Mouse (Mus musculus) macrophage (primary cell): Measurements from ENCODE around the gene Rgs19. TPM values are rescaled to one million over a fixed set of nuclear protein-coding genes. Genes with fewer than 3 reads are reported as not detected.

Experiments
- H3K27ac ChIP-seq: fragments of 350-480 bp; formaldehyde crosslinking; 2 replicates; pipeline ENCODE4 v1.9.0; 2021
- H3K36me3 ChIP-seq: fragments of 350-480 bp; formaldehyde crosslinking; 2 replicates; pipeline ENCODE4 v1.9.0; 2021; ENCODE audit errors: inconsistent target
- H3K4me3 ChIP-seq: fragments of 350-480 bp; formaldehyde crosslinking; 2 replicates; pipeline ENCODE4 v1.9.0; 2021; ENCODE audit errors: inconsistent target
- H3K79me2 ChIP-seq: fragments of 350-480 bp; formaldehyde crosslinking; 2 replicates; pipeline ENCODE4 v1.9.0; 2021; ENCODE audit errors: inconsistent target
- WGBS: methylation state at CpG from one replicate; pipeline ENCODE4 v1.1.7; 2026; ENCODE audit warnings: inconsistent platforms; ENCODE audit not compliant: missing documents; 5-methylcytosine and 5-hydroxymethylcytosine counted together
- polyA plus RNA-seq: library from polyadenylated mRNA; stranded (reverse); fragments of 250-400 nt; gene quantifications from 3 replicates; pipeline ENCODE4 v1.2.4, GENCODE M21; 2018; ENCODE audit warnings: inconsistent platforms

Rgs19 gene
- polyA plus RNA-seq, 1 experiment from 2014 or later, result 74.5 TPM

DNA sequence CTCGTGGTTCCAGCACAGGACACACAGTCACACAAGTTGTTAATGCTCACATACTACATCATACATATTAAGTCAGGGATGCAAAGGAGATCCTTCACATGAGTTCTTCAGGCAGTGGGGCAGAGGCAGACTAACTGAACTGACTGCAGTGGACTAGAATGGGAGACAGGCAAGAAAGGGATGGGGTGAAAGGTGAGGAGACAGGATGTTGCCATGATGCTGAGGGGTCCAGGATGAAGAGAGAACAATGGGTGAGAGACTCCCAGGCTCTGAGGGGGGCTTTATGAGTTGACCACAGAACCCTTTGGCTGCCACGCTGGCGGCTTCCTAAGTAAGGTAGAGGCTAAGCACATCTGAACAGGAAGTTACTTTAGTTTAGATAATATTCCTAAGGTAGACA, 804 bp upstream of the Rgs19 start:
- H3K36me3 ChIP-seq, result peaks cover 11% of the 10 kb centered on the region; the same call in 1 of the 2 replicates
- H3K79me2 ChIP-seq, result peaks cover 39% of the 10 kb centered on the region
- H3K27ac ChIP-seq, result no peak overlapping the region
- no peak overlapping the region; the same call in 1 of the 2 replicates for H3K4me3 ChIP-seq
- 90% methylated on average over 3 of the region's 3 CpGs for WGBS

DNA sequence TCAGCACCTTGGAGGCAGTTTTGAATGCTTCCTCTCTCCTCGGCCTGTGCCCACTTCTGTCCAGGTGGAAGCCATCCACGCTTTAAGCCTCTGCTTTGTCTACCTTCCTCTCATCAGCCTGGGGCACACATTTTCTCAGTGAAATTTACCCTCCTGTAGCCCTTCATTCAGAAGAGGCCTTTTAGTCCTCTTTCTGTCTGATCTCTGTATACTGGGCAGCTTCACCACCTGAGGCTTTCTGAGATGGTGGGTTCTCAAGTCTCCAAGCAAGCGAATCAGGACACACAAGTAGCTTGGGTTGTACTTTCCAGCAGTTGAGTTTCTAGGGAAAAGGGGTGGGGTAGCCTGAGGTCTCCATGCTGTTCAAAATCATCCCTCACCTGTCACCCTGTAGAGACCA, 1.5 kb downstream of the Rgs19 start:
- peak overlapping the region; percentile 94 for H3K4me3 ChIP-seq
- H3K27ac ChIP-seq, result peak overlapping the region; percentile 89
- peaks cover 49% of the 10 kb centered on the region for H3K79me2 ChIP-seq
- H3K36me3 ChIP-seq, result peaks cover 27% of the 10 kb centered on the region; the same call in 1 of the 2 replicates
- WGBS, result 48% methylated on average over 3 of the region's 3 CpGs

DNA sequence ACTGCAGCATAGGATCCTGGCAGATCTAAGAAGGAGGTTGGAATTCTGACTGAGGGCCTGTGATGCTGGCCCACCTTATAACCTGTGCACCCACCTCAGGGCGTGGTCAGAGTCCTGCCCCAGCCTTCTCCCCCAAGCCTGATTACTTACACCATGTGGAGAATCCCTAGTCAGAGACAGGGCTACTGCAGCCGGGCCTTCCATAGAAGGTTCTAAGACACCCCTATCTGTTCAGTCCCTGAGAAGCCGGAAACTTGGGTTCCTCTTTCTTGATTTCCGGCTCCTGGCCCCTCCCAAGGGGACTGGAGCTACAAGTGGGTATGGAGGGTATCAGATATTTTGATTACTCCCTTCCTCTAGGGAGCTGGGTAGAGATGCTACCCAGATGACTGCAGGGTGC, 2.2 kb downstream of the Rgs19 start:
- peak overlapping the region; percentile 89 for H3K27ac ChIP-seq
- peaks cover 49% of the 10 kb centered on the region for H3K79me2 ChIP-seq
- WGBS, result 9% methylated on average over 4 of the region's 4 CpGs
- peaks cover 34% of the 10 kb centered on the region; the same call in 1 of the 2 replicates for H3K36me3 ChIP-seq
- peak overlapping the region; percentile 94 for H3K4me3 ChIP-seq

DNA sequence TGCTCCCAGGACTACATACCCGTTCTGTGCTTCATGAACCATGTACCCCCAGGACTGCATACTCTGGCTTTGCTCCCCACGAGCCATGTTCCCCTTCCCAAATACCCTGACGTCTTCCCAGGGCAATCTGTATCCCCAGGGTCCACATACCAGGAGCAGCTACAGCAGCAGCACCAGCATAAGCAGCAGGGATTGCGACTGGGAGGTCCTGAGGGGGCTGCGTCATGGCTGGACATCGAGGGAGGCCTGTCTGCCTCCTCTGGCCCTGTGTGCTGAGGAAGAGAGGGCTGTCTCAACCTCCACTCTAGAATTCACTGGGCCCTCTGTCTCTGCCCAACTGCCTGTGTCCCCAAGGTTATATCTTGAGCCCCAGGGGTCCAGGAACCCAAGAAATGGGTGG, 2.7 kb downstream of the Rgs19 start:
- peak overlapping the region; percentile 94 for H3K4me3 ChIP-seq
- WGBS, result 71% methylated on average over 6 of the region's 6 CpGs
- peak overlapping the region; percentile 89 for H3K27ac ChIP-seq
- peaks cover 36% of the 10 kb centered on the region; the same call in 1 of the 2 replicates for H3K36me3 ChIP-seq
- H3K79me2 ChIP-seq, result peaks cover 49% of the 10 kb centered on the region

DNA sequence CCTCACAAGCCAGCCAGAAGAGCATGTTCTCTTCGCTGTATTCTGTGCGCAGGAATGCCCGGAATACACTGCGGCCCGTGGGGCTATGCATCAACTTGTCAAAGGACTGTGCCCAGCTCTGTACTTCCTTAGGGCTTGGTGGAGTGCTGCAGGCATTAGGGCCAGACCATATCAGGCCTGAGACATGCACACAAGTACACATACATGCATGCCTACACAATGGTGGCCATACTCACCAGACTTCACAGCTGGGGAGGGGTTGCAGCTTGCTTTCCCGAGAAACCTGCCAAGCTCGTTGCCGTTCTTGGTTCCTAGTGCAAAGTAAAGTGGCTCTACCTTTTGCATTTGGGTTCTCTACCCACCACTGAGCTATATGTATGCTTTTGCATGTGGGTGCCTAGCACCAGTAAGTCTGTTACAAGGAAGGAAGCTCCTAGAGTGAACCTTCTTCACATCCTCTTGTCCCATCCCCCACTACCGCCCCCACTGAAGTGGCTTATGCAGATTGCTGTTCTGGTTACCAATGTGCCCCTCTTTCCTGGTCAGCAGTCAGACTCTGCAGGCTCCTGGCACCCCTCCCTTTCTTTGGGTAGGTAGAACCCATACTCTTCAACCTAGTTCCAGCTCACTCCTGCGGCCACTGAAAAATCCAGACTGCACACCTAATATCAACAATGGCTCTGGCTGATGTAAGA, 4.2 kb downstream of the Rgs19 start:
- H3K27ac ChIP-seq, result no peak overlapping the region
- no peak overlapping the region for H3K4me3 ChIP-seq
- peaks cover 49% of the 10 kb centered on the region for H3K79me2 ChIP-seq
- 86% methylated on average over 10 of the region's 10 CpGs for WGBS
- peaks cover 36% of the 10 kb centered on the region; the same call in 1 of the 2 replicates for H3K36me3 ChIP-seq

DNA sequence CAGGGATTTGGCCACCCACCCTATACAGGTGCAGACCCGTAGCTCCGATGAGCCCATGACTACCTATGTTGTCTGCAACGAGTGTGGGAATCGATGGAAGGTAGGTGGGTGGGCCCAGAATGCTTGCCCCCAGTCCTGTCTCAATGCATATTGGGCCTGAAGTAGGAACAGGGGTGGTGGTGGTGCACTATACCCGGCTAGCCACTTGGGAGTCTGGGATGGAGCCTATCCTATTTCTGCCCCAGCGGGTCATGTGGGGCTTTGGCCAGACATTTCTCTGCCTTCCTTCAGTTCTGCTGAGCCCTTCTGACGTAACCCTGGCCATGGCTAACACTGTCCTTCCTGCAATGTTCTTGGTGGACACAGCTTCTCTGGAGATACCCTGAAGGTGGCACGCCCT, 6.2 kb downstream of the Rgs19 start:
- Histone ChIP-seq H3K79me2 (peaks cover 39% of the 10 kb centered on the region), H3K36me3 (peaks cover 36% of the 10 kb centered on the region; the same call in 1 of the 2 replicates), H3K4me3 (no peak overlapping the region), H3K27ac (no peak overlapping the region)
- 97% methylated on average over 7 of the region's 8 CpGs for WGBS

DNA sequence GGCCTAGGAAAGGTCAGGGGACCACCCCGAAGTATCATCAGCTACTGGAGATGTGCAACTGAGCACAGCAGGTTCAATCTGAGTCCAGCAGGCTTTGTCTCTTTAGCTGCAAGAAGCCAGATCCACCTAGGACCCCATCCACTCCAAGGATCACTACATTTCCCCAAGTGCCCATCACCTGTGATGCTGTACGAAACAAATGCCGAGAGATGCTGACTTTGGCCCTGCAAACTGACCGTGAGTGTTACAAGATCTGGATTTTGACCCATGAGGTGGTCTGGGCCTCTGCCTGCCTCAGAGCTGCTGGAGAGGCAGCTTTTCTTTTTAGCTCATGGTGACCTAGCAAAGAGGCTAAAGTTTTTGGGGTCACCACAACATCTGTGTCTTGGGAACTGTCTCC, 8.1 kb downstream of the Rgs19 start:
- WGBS, result 94% methylated on average over 4 of the region's 4 CpGs
- peaks cover 34% of the 10 kb centered on the region; the same call in 1 of the 2 replicates for H3K36me3 ChIP-seq
- peaks cover 20% of the 10 kb centered on the region for H3K79me2 ChIP-seq
- H3K27ac ChIP-seq, result no peak overlapping the region
- H3K4me3 ChIP-seq, result no peak overlapping the region

DNA sequence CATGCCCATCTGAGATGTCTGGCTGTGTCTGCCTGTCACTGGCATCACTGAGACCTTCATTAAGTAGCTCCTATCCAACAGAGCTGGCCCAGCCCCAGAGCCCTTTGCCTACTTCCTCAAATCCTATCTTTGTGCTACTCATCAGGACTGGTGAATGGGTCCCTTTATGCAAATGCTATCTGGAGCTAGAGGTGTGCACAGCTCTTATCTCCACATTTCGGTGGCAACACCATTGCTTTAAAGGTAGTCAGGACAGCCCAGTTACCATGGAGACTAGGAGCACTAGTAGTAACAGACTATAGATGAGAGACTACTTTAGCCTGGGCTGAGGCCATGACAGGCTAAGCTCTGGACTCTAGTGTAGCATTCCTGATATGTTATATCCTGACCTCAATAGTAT, 9.1 kb downstream of the Rgs19 start:
- no peak overlapping the region for H3K27ac ChIP-seq
- peaks cover 27% of the 10 kb centered on the region; the same call in 1 of the 2 replicates for H3K36me3 ChIP-seq
- 92% methylated on average over 1 of the region's 1 CpGs for WGBS
- H3K79me2 ChIP-seq, result peaks cover 10% of the 10 kb centered on the region
- no peak overlapping the region for H3K4me3 ChIP-seq

DNA sequence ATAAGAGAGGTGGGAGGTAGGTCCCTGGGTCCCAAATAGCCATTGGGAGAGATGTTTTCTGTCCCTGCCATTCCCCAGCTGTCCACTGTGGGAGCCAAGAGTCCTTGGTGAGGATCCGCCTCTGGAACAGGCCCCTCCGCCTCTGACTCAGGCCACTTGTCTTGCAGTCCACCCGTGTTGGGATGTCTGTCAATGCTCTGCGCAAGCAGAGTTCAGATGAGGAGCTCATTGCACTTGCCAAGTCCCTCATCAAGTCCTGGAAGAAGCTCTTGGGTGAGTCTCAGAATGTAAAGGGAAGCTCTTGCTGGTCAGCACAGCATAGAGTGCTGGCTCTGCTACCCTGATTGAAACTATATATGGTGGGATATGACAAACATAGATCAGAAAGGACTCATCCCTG, 10.4 kb downstream of the Rgs19 start:
- 93% methylated on average over 4 of the region's 4 CpGs for WGBS
- Histone ChIP-seq H3K79me2 (no peaks in the 10 kb centered on the region), H3K27ac (no peak overlapping the region), H3K4me3 (no peak overlapping the region), H3K36me3 (peaks cover 17% of the 10 kb centered on the region; the same call in 1 of the 2 replicates)

DNA sequence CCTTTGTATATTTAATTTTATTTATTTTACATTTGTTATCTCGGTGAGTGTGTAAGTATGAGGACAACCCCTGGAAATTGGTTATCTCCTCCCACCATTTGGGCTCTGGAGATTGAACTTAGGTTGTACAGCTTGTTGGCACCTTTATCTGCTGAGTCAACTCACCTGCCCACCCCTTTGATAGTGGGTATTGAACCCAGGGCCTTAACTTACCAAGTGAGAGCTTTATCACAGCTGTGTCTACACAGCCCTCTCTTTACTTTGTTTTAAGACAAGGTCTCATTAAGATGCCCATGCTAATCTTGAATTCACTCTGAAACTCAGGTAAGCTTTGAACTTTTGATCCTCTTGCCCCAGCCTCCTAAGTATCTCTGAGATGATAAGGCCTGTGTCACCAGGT, 11.8 kb downstream of the Rgs19 start:
- Histone ChIP-seq H3K79me2 (no peaks in the 10 kb centered on the region), H3K27ac (no peak overlapping the region), H3K36me3 (peaks cover 6% of the 10 kb centered on the region; the same call in 1 of the 2 replicates), H3K4me3 (no peak overlapping the region)
- 92% methylated on average over 1 of the region's 1 CpGs for WGBS

DNA sequence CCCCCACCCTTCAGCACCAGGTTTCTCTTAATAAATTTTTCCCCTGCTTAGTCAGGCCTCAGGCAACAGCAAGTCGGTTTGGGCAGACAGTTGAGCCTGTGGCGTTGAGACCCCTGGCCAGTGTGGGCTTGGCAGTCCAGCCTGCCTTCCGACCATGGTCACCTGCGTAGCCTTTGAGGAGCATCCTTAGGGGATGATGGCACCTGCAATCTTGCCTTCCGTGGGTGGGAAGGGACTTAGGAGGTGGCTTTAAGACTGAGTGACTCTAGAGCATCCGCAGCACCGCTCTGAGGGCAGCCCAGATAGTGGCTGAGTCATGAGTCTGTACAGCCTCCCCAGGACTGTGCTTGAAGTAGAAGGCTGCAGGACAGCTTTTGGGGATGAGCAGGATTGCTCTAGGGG, 13.1 kb downstream of the Rgs19 start:
- Histone ChIP-seq H3K27ac (no peak overlapping the region), H3K36me3 (no peaks in the 10 kb centered on the region), H3K4me3 (peak overlapping the region; percentile 49), H3K79me2 (no peaks in the 10 kb centered on the region)
- 12% methylated on average over 7 of the region's 7 CpGs for WGBS

DNA sequence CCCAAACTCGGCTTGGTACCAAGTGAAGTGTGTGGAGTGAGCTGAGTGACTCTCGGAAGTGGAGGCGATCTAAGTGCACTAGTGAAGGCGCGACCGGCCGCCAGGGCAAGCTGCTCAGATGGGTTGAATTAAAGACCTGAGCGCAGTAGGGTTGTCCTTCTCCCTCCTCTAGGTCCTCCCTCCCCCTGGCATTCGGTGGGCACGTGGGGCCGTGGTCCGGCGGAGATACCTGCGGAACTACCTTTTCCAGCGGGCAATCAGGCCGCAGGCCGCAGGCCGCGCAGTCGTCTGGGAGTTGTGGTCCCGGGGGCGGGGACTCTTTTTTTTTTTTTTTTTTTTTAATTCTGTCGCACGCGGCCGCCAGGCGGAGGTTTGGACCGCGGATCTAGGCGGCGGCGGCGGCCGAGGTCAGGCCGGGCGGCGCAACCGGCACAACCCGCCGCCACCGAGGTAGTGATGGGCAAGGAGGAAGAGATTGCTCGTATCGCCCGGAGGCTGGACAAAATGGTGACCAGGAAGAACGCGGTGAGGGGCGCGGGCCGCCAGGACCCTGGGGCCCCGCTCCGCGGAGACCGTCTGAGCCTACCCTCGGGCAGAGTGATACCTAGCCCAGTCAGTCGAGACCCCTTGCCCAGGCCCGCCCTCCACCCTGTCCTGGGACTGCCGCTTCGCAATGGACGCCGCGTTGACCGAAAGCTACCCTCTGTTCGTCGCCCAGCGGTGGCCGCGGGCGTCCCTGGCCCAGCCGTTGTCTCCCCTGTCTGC, 13.6 kb downstream of the Rgs19 start, which contains the start of gene Tcea2:
Gene Tcea2 (plus strand): TSS at position 360 of the 765 bp plus-strand sequence.
- Histone ChIP-seq H3K36me3 (no peaks in the 10 kb centered on the region), H3K79me2 (no peaks in the 10 kb centered on the region), H3K4me3 (peak within 1 kb of the TSS; percentile 49), H3K27ac (peak within 1 kb of the TSS; percentile 40)
- 2% methylated on average over 45 of the region's 69 CpGs for WGBS

DNA sequence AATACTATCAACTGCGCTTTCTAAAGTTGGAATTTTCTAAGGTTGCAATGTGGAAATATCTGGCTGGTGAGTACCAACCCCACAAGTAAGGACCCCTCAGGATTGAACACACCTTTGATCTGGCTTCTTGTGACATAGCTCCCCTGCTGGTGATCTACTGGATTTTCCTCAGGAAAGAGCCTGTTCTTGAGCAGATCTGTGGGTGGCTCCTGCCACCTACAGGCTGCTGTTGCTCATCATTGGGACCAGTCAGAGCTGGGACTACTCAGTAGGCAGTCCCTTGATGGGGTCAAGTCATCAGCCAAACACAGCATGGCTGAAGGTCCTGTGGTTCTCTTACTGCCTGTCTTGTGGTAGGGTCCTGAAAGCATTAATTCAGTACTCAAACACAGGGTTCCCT, 15.0 kb downstream of the Rgs19 start:
- H3K36me3 ChIP-seq, result no peaks in the 10 kb centered on the region
- H3K4me3 ChIP-seq, result no peak overlapping the region
- no peaks in the 10 kb centered on the region for H3K79me2 ChIP-seq
- no peak overlapping the region for H3K27ac ChIP-seq
- 44% methylated on average over 1 of the region's 1 CpGs for WGBS

DNA sequence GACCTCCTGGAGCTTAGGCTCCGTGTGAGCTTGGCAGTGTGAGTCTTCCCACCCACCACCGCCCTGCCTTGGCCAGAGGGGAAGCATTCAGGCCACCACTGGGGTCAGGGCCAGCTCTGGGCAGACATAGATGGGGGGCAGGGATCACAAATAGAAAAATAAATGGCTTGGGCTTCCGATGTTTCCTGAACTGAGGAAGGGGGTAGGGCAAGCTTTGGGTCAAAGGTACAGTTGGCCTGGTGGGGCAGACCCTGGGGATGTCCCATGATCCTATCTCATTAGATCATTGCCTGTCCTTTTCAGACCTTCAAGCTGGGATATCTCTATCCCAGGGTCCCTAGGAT, 16.1 kb downstream of the Rgs19 start:
- H3K27ac ChIP-seq, result no peak overlapping the region
- no peaks in the 10 kb centered on the region for H3K79me2 ChIP-seq
- H3K4me3 ChIP-seq, result no peak overlapping the region
- 69% methylated on average over 3 of the region's 3 CpGs for WGBS
- H3K36me3 ChIP-seq, result no peaks in the 10 kb centered on the region

DNA sequence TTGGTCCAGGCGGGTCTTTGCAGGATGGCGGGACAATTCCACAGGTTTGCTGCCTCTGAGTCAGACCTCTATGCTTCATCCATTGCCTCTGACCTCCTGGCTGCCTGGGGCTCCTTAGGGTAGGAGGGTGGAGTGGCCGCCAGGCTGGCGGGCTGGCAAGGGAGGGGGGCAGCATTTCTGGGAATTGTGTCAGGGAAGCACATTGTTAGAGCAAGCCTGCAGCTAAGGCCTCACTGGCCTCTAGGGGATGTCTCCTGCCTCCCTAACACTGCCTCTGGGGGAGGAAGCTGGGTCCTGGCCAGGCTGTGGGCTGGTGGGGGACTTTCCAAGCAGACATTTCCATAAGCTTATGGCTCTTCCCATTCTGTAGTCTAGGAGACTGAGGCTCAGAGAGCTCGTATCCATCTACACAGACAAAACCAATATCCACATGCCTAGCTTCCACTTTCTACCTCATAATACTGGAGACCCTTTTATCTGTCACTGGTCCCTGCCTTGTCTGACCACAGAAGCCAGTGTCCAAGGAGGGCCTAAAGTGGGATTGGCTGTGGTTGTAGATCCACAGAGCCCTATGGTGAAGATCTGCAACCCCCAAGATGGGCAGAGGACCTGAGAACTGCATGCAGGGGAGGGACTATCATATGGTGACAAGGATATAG, 16.6 kb downstream of the Rgs19 start:
- WGBS, result 90% methylated on average over 5 of the region's 5 CpGs
- no peaks in the 10 kb centered on the region for H3K36me3 ChIP-seq
- no peaks in the 10 kb centered on the region for H3K79me2 ChIP-seq
- H3K4me3 ChIP-seq, result no peak overlapping the region
- no peak overlapping the region for H3K27ac ChIP-seq
